Mouse (Mus musculus): Measurements from ENCODE around the gene Ahctf1. TPM values are rescaled to one million over a fixed set of nuclear protein-coding genes. Genes with fewer than 3 reads are reported as not detected.

The Ahctf1 gene
- polyA plus RNA-seq (2014; fragmentation: Nextera tagmentation; extraction: Ambion mirVana) = 17.1 and 20.6 TPM in 2 replicates

DNA sequence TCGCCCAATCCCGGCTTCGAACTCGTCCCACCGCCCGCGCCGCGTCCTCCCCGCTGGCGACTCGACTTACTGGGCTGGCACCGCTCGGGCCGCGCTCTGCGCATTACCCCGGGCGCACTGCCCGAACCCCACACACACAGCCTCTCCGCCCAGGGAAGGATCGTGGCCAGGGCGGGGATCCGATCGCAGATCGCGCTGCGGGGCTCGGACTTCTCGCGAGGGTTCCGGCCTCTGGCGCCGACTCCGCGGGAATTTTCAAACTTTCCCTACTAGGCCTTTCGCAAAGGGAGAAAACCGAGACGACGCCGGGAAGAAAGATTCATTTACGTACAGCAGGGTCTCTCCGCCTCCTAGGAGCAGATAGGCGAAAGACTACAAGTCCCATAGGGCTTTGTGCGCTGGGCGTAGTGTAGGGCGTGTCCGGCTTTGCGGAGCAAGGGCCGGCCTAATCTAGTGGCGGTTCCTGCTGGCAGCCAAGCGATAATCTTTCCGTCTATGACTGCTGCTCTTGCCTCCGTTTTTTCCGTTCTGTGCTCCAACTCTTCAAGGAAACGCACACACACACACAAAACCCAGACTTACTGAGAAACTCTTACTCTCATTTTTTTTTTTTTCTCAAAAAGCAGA lies at the start of gene Ahctf1:
Gene Ahctf1, minus strand, starts transcription at position 168 of the 627 bp plus-strand sequence.
- Histone ChIP-seq H3K27ac (ENCODE audit: low read depth, low read length) (peak within 1 kb of the TSS; percentile 97), H3K36me3 (ENCODE audit: control insufficient read depth, insufficient read depth, low read length) (peaks cover 4% of the 10 kb centered on the region; the same call in 1 of the 2 replicates), H3K9me3 (replicated peaks; ENCODE audit: control insufficient read depth, low read length) (no peaks in the 10 kb centered on the region), H3K9ac (ENCODE audit: low read length) (peak within 1 kb of the TSS; percentile 90), H3K27me3 (replicated peaks; ENCODE audit: control insufficient read depth, insufficient read depth, low read length) (no peaks in the 10 kb centered on the region), H3K4me3 (ENCODE audit: low read depth, low read length) (peak within 1 kb of the TSS; percentile 90), H3K4me2 (ENCODE audit: low read length) (peak within 1 kb of the TSS; percentile 73), H3K4me1 (ENCODE audit: control insufficient read depth, insufficient read depth, low read length) (peaks cover 14% of the 10 kb centered on the region; the same call in 1 of the 2 replicates)
- ATAC-seq (peak; percentile 98), DNase-seq (ENCODE audit: low spot score) (peak; percentile 100)
- under 1% methylated on average over 55 of the region's 56 CpGs for WGBS

DNA sequence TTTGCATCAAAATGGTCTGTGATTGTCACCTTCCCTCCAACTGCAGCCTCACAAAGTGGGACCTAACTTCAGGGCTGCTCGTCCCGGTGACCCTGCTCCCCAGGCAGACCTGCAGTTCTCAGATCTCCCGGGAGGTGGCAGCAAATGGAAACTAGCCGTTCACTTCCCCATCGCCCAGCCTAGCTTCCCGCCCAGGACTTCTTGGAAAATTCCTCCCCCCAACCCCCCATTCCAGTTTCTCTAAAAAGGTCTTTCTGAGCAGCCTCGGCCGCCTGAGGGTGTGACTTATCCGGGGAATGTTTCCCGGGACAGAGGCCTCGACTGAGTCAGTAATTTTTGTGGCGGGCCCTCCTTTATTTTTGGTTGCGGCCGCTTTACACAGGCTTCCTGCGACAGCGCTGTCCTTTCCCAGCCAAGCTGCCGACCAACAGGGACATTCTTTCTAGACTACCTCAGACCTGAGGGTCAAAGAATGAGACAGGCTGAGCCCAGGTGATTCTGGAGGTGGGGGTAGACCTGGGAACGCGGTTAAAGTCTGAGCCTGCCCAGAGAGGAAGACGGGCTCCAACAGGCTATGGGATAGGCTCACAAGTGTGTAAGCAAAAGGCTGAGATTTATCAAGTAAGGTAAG lies 44.4 kb upstream of the Ahctf1 start:
- Histone ChIP-seq H3K9me3 (replicated peaks; ENCODE audit: control insufficient read depth, low read length) (no peaks in the 10 kb centered on the region), H3K9ac (ENCODE audit: low read length) (peak overlapping the region; percentile 63), H3K27me3 (replicated peaks; ENCODE audit: control insufficient read depth, insufficient read depth, low read length) (no peaks in the 10 kb centered on the region), H3K4me2 (ENCODE audit: low read length) (peak overlapping the region; percentile 66), H3K4me3 (ENCODE audit: low read depth, low read length) (peak overlapping the region; percentile 35), H3K36me3 (ENCODE audit: control insufficient read depth, insufficient read depth, low read length) (no peaks in the 10 kb centered on the region), H3K27ac (ENCODE audit: low read depth, low read length) (no peak overlapping the region), H3K4me1 (ENCODE audit: control insufficient read depth, insufficient read depth, low read length) (no peaks in the 10 kb centered on the region)
- peak; percentile 81 for DNase-seq (ENCODE audit: low spot score)
- peak; percentile 83 for ATAC-seq
- WGBS = 3% methylated on average over 20 of the region's 20 CpGs

DNA sequence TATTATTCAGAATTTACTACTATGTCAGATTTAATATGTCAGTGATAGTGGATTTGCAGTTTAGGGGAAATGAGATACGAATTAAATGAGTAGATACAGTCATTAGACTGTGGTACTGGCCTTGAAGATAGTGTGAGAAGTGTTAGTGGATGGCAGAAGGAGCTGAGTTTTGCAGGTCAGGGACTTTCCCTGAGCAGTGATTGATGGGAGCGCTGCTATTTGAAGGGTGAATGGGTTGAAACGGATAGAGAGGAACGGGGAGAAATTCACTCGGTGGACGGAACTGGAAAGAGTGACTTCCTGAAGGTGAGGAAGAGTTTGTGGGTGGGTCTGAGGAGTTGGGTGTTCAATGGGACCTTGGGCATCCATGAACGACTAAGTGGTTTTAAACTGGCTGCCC lies 43.7 kb upstream of the Ahctf1 start:
- no peaks in the 10 kb centered on the region for H3K4me1 ChIP-seq (ENCODE audit: control insufficient read depth, insufficient read depth, low read length)

DNA sequence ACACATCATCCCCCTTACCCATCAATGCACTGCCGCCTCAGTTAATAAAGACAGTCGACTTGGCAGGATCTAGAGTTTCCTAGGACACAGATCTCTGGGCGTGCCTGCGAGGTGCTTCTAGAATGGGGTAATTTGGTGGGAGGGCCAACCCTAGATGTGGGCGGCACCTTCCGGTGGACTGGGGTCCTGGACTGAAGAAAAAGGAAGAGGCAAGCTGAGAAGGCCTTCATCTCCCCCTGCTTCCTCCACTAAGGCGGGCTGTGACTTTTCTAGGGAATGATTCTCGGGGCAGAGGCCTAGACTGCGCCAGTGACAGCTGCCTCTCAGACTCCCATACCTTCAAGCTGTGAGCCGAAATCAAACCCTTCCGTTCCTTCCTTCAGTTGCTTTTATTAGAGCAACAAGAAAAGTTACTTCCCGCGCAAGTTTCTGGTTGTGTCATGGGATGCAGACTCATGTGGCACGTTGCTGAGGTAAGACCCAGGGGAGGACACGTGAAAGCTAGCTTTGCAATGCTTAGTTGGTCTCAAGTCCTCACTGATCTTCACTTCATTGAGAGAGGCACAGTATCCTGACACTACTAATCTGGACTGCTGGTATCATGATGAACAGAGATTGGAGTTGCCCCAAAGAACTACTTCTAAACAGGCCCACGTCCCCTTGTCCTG lies 42.5 kb upstream of the Ahctf1 start:
- DNase-seq (ENCODE audit: low spot score) = no peak
- no peaks in the 10 kb centered on the region for H3K27me3 ChIP-seq (replicated peaks; ENCODE audit: control insufficient read depth, insufficient read depth, low read length)
- no peaks in the 10 kb centered on the region for H3K36me3 ChIP-seq (ENCODE audit: control insufficient read depth, insufficient read depth, low read length)
- H3K27ac ChIP-seq (ENCODE audit: low read depth, low read length) = no peak overlapping the region
- H3K9ac ChIP-seq (ENCODE audit: low read length) = no peak overlapping the region
- H3K4me3 ChIP-seq (ENCODE audit: low read depth, low read length) = no peak overlapping the region
- H3K4me2 ChIP-seq (ENCODE audit: low read length) = no peak overlapping the region
- 80% methylated on average over 16 of the region's 16 CpGs for WGBS
- no peak for ATAC-seq
- no peaks in the 10 kb centered on the region for H3K4me1 ChIP-seq (ENCODE audit: control insufficient read depth, insufficient read depth, low read length)
- no peaks in the 10 kb centered on the region for H3K9me3 ChIP-seq (replicated peaks; ENCODE audit: control insufficient read depth, low read length)

More for the DNA sequence above, 43.7 kb upstream of the Ahctf1 start:
- H3K4me2 ChIP-seq (ENCODE audit: low read length) = no peak overlapping the region
- H3K9me3 ChIP-seq (replicated peaks; ENCODE audit: control insufficient read depth, low read length) = no peaks in the 10 kb centered on the region
- H3K27me3 ChIP-seq (replicated peaks; ENCODE audit: control insufficient read depth, insufficient read depth, low read length) = no peaks in the 10 kb centered on the region
- WGBS = 58% methylated on average over 7 of the region's 7 CpGs
- H3K4me3 ChIP-seq (ENCODE audit: low read depth, low read length) = no peak overlapping the region
- H3K9ac ChIP-seq (ENCODE audit: low read length) = no peak overlapping the region
- DNase-seq (ENCODE audit: low spot score) = no peak
- H3K27ac ChIP-seq (ENCODE audit: low read depth, low read length) = no peak overlapping the region
- ATAC-seq = no peak
- H3K36me3 ChIP-seq (ENCODE audit: control insufficient read depth, insufficient read depth, low read length) = no peaks in the 10 kb centered on the region

DNA sequence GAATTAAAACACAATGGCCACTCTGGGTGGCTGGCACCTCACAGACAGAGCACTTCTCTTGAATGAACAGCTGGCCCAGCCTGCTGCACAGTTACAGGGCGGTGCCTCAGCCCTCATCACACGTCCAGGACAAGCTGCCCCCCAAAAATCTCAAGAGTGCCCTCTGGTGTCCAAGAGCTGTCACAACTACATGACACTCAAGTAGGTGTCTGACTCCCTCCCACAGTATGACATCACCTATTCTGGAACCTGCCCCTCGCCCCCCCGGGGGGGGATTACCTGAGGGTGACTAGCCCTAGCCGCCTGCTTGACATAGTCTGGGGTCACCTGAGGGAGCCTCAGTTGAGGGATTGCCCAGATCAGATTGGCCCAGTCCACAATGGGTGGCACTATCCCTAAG lies 41.4 kb upstream of the Ahctf1 start:
- WGBS = 10% methylated on average over 5 of the region's 5 CpGs
- no peaks in the 10 kb centered on the region for H3K36me3 ChIP-seq (ENCODE audit: control insufficient read depth, insufficient read depth, low read length)
- H3K9ac ChIP-seq (ENCODE audit: low read length) = no peak overlapping the region
- no peak overlapping the region for H3K4me2 ChIP-seq (ENCODE audit: low read length)
- DNase-seq (ENCODE audit: low spot score) (peak; percentile 64), ATAC-seq (peak; percentile 62)
- H3K27me3 ChIP-seq (replicated peaks; ENCODE audit: control insufficient read depth, insufficient read depth, low read length) = no peaks in the 10 kb centered on the region
- H3K9me3 ChIP-seq (replicated peaks; ENCODE audit: control insufficient read depth, low read length) = no peaks in the 10 kb centered on the region
- H3K27ac ChIP-seq (ENCODE audit: low read depth, low read length) = no peak overlapping the region
- no peaks in the 10 kb centered on the region for H3K4me1 ChIP-seq (ENCODE audit: control insufficient read depth, insufficient read depth, low read length)
- no peak overlapping the region for H3K4me3 ChIP-seq (ENCODE audit: low read depth, low read length)

DNA sequence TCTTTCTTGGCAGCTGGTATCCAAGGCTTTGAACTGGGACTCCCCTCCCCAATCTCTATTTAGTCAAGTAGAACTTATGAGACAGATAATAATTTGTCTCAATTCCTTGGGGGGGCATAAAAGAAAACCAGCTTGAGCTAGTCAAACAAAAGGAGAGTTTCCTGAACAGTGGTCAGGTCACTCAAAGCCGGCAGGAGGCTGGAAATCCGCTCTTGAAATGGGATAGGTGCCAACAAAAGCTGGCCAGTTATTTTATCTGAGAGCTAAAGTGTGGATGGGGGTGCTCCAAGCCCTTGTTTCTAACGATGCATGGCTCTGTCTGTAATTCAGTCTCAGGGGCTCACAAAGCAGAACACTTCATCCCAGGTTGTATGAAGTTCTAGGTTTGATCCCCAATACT lies 40.5 kb upstream of the Ahctf1 start:
- H3K27ac ChIP-seq (ENCODE audit: low read depth, low read length) = no peak overlapping the region
- ATAC-seq = no peak
- H3K9me3 ChIP-seq (replicated peaks; ENCODE audit: control insufficient read depth, low read length) = no peaks in the 10 kb centered on the region
- H3K9ac ChIP-seq (ENCODE audit: low read length) = no peak overlapping the region
- H3K4me3 ChIP-seq (ENCODE audit: low read depth, low read length) = no peak overlapping the region
- no peak for DNase-seq (ENCODE audit: low spot score)
- WGBS = 15% methylated on average over 3 of the region's 3 CpGs
- H3K27me3 ChIP-seq (replicated peaks; ENCODE audit: control insufficient read depth, insufficient read depth, low read length) = no peaks in the 10 kb centered on the region
- H3K36me3 ChIP-seq (ENCODE audit: control insufficient read depth, insufficient read depth, low read length) = no peaks in the 10 kb centered on the region
- H3K4me2 ChIP-seq (ENCODE audit: low read length) = no peak overlapping the region
- no peaks in the 10 kb centered on the region for H3K4me1 ChIP-seq (ENCODE audit: control insufficient read depth, insufficient read depth, low read length)

DNA sequence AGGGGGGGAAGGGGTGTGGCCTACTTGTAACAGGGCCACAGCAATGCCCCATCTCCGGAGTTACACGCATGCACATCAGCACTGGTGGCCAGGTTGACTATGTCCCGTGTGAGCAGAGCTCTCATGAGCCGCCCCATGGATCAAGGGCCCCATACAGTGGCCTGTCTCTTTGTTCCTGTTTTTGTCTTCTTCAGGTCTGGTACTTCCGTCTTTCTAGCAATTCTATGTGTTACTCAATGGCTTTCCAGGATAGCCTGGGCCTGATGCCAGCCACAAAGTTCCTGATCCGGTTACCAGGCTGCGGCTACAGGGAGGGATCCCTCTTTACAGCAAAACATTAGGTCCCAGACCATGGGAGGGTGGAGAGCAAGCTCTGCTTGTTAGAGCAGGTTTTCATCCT lies 39.1 kb upstream of the Ahctf1 start:
- DNase-seq (ENCODE audit: low spot score) (no peak), ATAC-seq (no peak)
- Histone ChIP-seq H3K36me3 (ENCODE audit: control insufficient read depth, insufficient read depth, low read length) (no peaks in the 10 kb centered on the region), H3K4me3 (ENCODE audit: low read depth, low read length) (no peak overlapping the region), H3K27ac (ENCODE audit: low read depth, low read length) (no peak overlapping the region), H3K9me3 (replicated peaks; ENCODE audit: control insufficient read depth, low read length) (no peaks in the 10 kb centered on the region), H3K4me1 (ENCODE audit: control insufficient read depth, insufficient read depth, low read length) (no peaks in the 10 kb centered on the region), H3K9ac (ENCODE audit: low read length) (no peak overlapping the region), H3K4me2 (ENCODE audit: low read length) (no peak overlapping the region), H3K27me3 (replicated peaks; ENCODE audit: control insufficient read depth, insufficient read depth, low read length) (no peaks in the 10 kb centered on the region)
- 70% methylated on average over 7 of the region's 7 CpGs for WGBS

DNA sequence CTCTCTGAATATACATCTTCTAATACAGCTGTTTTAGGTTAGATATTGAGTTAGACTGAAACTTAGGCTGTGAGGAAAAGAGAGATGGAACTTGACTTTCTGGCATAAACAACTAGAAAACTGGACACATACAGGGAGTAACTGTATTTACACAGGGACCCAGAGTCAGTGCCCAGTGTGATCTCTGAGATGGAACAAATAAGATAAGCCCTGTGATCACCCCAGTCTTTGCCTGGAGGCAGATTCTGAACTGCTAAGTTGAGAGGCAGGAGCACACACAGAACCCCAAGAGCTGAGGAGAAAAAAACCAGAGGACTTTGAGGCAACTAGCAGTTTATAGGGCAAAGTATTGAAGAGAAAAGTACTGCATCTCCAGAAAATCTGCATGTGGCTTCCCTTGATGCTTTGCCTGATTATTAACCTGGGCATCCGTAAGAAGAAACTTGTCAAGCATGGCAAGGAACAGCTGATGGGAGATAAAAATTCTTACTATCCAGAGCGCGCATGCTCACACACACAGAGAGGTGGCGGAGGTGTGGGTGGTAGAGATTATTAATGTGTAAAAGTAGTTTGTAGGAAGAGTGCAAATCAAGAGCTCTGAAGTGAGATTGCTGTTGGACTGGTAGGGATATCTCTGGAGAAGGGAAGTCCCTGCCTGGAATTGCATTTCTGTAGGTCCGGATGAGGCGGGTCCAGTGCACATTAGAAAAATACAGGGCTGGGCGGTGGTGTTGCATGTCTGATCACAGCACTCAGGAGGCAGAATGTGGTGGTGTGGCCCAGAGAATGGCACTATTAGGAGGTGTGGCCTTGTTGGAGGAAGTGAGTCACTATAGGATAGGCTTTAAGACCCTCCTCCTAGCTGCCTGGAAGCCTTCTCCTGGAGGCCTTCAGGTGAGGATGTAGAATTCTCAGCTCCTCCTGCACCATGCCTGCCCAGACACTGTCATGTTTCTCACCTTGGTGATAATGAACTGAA lies 33.2 kb upstream of the Ahctf1 start:
- H3K36me3 ChIP-seq (ENCODE audit: control insufficient read depth, insufficient read depth, low read length) = no peaks in the 10 kb centered on the region
- H3K4me1 ChIP-seq (ENCODE audit: control insufficient read depth, insufficient read depth, low read length) = no peaks in the 10 kb centered on the region
- WGBS = 94% methylated on average over 7 of the region's 7 CpGs

More for the DNA sequence above, 33.2 kb upstream of the Ahctf1 start:
- Histone ChIP-seq H3K4me2 (ENCODE audit: low read length) (no peak overlapping the region), H3K27me3 (replicated peaks; ENCODE audit: control insufficient read depth, insufficient read depth, low read length) (no peaks in the 10 kb centered on the region), H3K9ac (ENCODE audit: low read length) (no peak overlapping the region), H3K27ac (ENCODE audit: low read depth, low read length) (no peak overlapping the region), H3K4me3 (ENCODE audit: low read depth, low read length) (no peak overlapping the region), H3K9me3 (replicated peaks; ENCODE audit: control insufficient read depth, low read length) (no peaks in the 10 kb centered on the region)
- no peak for DNase-seq (ENCODE audit: low spot score)
- ATAC-seq = no peak

Data from forebrain, embryonic 14.5 days (tissue).